Mouse (Mus musculus): Measurements from ENCODE around the gene Spsb4.
A peak's percentile ranks its signal among the peaks of the same experiment; 100 is the strongest.
"Not testable (repeated sequence)": the region's sequence is repeated elsewhere in the genome, so short reads cannot be mapped to it uniquely, and the experiment has no call there.

Gene Spsb4

GRCm38 (mm10) chr9:96954063-96954809 lies 64.4 kb downstream of the Spsb4 start:
- DNase-seq (ENCODE audit: extremely low spot score, low read depth, low spot score): no peak

- DNase-seq (ENCODE audit: extremely low spot score, low read depth, low spot score): no peak
Measured at GRCm38 (mm10) chr9:96953443-96953842, 65.2 kb downstream of the Spsb4 start.

- DNase-seq (ENCODE audit: extremely low spot score, low read depth, low spot score): no peak
Measured at GRCm38 (mm10) chr9:96952310-96952975, 66.2 kb downstream of the Spsb4 start.

- DNase-seq (ENCODE audit: extremely low spot score, low read depth, low spot score): no peak
Measured at GRCm38 (mm10) chr9:96949551-96949950, 69.1 kb downstream of the Spsb4 start.

- DNase-seq (ENCODE audit: extremely low spot score, low read depth, low spot score): no peak
Measured at GRCm38 (mm10) chr9:96948546-96948945, 70.1 kb downstream of the Spsb4 start.

- DNase-seq (ENCODE audit: extremely low spot score, low read depth, low spot score): no peak
Measured at GRCm38 (mm10) chr9:96947171-96947570, 71.5 kb downstream of the Spsb4 start.

GRCm38 (mm10) chr9:96944517-96944916 lies 74.1 kb downstream of the Spsb4 start:
- DNase-seq (ENCODE audit: extremely low spot score, low read depth, low spot score): no peak

GRCm38 (mm10) chr9:96942975-96943374 lies 75.7 kb downstream of the Spsb4 start:
- DNase-seq (ENCODE audit: extremely low spot score, low read depth, low spot score): no peak

GRCm38 (mm10) chr9:96938887-96939286 lies 79.8 kb downstream of the Spsb4 start:
- DNase-seq (ENCODE audit: extremely low spot score, low read depth, low spot score): no peak

- not testable (repeated sequence) for DNase-seq (ENCODE audit: extremely low spot score, low read depth, low spot score)
Measured at GRCm38 (mm10) chr9:96936427-96936826, 82.2 kb downstream of the Spsb4 start.

- DNase-seq (ENCODE audit: extremely low spot score, low read depth, low spot score): no peak
Measured at GRCm38 (mm10) chr9:96935556-96936300, 82.9 kb downstream of the Spsb4 start.

GRCm38 (mm10) chr9:96934816-96935215 lies 83.8 kb downstream of the Spsb4 start:
- DNase-seq (ENCODE audit: extremely low spot score, low read depth, low spot score): no peak

GRCm38 (mm10) chr9:96932751-96933150 lies 85.9 kb downstream of the Spsb4 start:
- DNase-seq (ENCODE audit: extremely low spot score, low read depth, low spot score): no peak

- DNase-seq (ENCODE audit: extremely low spot score, low read depth, low spot score): no peak
Measured at GRCm38 (mm10) chr9:96923577-96924316, 94.9 kb downstream of the Spsb4 start.

- DNase-seq (ENCODE audit: extremely low spot score, low read depth, low spot score): no peak
Measured at GRCm38 (mm10) chr9:96923119-96923518, 95.5 kb downstream of the Spsb4 start.

GRCm38 (mm10) chr9:96916620-96917538 lies 101.8 kb downstream of the Spsb4 start:
- peak; percentile 94 for DNase-seq (ENCODE audit: extremely low spot score, low read depth, low spot score)

- no peak for DNase-seq (ENCODE audit: extremely low spot score, low read depth, low spot score)
Measured at GRCm38 (mm10) chr9:96916076-96916475, 102.6 kb downstream of the Spsb4 start.

GRCm38 (mm10) chr9:96914851-96915250 lies 103.8 kb downstream of the Spsb4 start:
- DNase-seq (ENCODE audit: extremely low spot score, low read depth, low spot score): no peak

GRCm38 (mm10) chr9:96914005-96914404 lies 104.6 kb downstream of the Spsb4 start:
- no peak for DNase-seq (ENCODE audit: extremely low spot score, low read depth, low spot score)

GRCm38 (mm10) chr9:96909503-96909902 lies 109.1 kb downstream of the Spsb4 start:
- DNase-seq (ENCODE audit: extremely low spot score, low read depth, low spot score): no peak

All from hindlimb bud, embryonic 11.5 days (tissue).